Mouse (Mus musculus) lung, postnatal 25 days (tissue): ENCODE measurements around the gene Wdr46.
A peak's percentile ranks its signal among the peaks of the same experiment; 100 is the strongest.
"Not testable (repeated sequence)": the region's sequence is repeated elsewhere in the genome, so short reads cannot be mapped to it uniquely, and the experiment has no call there.

Source experiments
- DNase-seq: peaks from one replicate; pipeline ENCODE4 v3.0.0; 2022; ENCODE audit warnings: low spot score

The Wdr46 gene

DNA sequence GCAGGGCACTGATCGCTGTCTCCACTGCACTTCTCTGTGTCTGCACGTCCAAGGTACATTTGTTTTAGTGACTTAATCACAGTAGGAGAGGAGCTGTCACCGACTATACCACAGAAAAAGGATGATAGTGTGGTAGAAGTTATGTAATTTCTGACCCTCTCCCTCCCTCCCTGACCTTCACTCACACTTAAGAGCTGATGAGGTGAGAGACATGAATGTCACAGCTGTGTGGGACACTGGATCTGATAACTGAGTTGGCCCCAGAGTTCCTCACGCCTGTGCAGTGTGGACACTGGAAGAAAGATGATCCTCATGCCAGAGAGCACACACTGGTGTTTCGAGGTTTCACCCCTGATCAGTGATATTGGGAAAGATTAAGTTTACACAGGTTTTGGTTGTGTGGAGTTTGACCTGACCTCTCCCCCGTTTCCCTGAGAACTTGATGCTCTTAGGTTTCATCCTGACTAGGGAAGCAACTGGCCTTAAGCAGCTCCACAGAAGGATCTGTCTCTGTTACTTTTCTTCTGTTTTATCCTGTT is 39.1 kb downstream of the Wdr46 start:
- DNase-seq = no peak

DNA sequence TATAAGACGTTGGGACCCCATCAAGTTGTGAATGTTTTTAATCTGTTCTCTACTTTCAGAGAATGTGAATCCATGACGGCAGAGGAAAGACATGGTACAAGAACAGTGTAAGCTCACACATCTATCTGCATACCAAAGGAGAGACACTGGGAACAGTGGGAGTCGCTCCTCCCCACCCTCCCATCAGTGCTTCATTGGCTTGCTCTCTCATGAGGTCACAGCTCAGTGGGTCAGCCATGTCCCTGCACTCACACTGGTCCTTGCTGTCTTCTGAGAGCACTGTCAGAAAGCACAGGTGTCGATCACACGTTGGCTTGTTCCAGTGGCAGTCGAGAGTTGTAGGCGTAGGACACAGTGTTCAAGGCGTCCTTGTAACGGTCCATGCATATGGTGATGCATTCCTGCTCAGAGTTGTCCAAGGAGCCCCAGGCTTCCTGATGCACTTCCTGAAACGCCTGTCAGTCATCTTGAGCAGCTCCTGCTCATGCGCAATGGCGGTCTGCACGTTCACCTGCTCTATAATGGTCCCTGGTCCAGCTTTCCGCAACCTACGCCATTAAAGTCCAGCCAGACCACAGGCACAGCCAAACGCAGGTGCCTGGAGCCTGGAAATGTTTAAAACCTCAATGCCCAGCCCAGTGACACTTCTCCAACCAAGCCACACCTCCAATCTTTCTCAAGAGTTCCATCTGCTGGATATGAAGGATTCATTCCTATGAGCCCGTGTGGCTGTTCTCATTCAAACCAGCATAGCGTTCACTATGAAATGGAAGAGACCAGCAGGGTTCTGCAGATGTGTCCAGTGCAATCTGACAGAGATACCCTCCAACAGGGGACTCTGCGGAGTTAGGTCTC is 39.9 kb downstream of the Wdr46 start:
- DNase-seq = no peak

DNA sequence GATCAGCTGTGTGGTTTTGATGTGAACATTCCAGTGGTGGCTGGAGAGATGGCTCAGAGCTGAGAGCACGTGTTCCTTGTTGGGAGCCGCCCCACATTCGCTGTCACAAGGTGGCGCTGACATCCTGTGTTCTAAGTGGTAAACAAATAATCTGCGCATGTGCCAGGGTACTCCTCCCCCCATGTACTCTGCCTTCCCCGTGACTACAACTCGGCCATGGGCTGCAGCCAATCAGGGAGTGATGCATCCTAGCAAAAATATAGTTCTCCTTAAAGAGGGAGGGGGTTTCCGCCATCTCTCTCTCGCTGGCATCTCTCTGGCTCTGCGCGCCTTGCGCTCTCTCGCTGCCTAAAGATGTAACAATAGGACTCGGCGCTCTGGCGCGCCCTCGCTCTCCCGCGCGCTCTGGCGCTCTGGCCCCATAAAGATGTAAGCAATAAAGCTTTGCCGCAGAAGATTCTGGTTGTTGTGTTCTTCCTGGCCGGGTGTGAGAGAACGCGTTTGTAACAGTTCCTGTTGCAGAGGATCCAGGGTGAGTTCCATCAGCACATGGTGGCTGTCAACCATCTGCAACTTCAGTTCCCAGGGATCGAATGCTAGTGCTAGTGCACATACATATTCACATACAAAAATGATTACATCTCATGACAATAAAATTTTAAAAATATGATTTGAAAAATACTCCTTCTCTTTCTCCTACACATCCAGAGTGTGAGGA is 40.9 kb downstream of the Wdr46 start:
- peak; percentile 91 for DNase-seq

DNA sequence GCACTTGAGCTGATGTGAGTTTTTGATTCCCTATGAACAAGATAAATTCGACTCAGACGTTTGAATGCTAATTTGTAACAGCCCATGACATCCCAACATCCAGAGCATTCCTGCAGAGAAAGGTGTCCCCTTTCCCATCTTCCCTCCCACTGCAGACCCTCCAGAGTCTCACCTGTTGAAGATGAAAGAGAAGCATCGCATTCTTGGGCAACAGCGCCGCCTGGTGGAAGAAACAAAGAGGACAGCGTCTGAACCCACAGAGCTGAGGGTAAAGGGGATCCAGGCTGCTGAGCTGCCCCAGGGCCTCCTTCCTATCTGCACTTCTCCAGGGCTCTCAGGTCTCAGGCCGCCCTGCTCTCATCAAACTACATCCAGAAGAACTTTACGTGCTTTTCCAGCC is 41.7 kb downstream of the Wdr46 start:
- DNase-seq = peak; percentile 61

DNA sequence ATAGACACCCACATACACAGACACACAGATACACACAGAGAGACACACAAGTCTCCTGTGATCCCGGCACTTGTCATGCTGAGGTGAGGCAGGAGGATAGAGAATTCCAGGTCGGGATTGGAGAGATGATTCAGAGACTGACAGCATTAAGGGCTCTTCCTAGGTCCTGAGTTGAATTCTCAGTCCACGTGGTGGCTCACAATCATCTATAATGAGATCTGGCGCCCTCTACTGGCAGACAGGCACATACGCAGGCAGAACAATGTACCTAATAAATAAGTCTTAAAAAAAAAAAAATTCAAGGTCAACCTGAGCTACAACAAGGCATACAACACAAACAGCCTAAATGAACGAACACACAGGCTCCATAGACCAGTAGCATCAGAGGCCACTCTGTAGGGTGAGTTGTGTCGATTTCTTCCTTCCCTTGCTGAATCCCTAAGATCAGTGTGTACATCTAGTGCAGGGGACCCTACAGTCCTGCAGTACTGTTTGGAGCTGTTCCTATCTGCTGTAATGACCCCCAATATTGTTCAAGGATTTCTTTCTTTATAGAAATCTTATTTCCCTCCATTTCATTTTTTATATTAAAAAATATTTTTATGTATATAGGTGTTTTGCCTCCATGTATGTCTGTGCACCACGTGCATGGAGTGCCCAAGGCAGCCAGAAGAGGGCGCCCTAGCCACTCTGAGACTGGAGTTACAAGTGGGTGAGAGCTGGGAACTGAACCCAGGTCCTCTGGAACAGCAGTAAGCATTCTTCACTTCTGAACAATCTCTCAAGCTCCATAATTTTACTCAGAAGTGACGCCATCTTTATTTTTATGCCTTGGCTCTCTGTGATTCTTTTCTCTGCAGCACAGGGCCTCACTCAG is 51.6 kb downstream of the Wdr46 start:
- peak; percentile 60 for DNase-seq

DNA sequence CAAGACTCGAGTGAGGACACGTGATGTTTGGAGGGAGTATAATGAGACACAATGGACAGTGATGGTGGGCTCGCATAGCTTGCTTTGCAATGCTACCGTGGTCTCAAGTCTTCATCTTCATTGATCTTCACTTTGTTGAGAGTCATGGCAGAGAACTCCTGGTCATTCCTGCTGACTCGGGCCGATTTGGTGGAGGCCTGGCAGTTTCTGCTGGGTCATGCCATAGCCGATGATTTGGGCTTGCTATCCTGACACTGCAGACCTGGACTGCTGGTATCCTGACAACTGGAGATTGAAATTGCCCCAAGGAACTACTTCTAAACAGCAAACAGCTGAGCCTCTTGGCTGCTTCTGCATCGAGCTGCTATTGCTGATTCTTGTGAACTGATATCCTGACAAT is 54.5 kb downstream of the Wdr46 start:
- no peak for DNase-seq

DNA sequence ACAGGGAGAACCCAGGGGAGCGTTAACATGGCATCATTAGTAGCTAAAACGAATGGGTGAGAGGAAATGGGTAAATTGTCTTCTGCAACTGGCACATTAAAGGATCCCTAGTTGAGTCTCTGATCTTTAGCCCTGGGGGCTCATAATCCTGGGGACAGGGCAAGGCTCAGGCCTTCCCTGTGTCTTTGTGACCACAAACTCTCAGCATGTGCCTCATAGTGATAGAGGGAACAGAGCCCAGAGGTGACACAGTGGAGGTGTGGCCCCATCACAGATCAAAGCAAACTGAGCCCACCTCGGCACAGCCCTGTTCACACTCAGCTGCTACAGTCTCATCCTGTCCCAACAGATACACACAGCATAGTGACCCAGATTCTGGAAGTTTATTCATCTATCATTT is 55.2 kb downstream of the Wdr46 start:
- no peak for DNase-seq

DNA sequence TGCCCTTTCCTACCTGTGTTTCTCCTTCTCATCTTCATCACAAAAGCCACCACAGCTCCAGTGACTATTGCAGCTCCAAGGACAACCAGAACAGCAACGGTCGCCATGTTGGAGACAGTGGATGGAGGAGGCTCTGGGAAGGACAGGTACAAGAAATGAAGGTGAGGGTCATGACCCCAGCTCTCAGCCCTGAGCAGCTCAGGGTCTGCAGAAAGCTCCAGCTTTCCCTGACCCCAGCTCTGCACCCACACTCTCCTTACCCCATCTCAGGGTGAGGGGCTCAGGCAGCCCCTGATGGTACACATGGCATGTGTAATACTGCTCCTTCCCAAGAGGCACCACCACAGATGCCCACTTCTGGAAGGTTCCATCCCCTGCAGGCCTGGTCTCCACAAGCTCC is 56.6 kb downstream of the Wdr46 start:
- DNase-seq = not testable (repeated sequence)

DNA sequence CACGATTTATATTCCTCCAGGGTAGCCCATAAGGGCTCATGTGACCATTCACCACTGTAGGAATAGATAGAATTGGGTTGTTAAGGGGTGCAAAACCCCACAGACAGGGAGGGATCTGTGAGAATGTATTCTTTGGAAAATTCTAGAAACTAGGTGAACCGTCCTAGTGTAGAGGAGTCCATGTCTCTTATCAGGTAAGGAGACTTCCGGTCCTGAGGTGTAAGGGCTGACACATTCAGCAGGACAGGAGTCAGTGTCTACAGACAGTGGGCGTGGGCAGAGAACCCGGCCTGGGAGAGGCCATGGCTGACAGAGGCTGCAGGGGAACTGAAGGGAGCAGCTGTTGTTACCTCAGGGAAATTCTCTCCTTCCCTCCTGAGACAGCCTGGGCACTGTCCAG is 58.2 kb downstream of the Wdr46 start:
- DNase-seq = not testable (repeated sequence)
